Mouse (Mus musculus): ENCODE results near the gene Tacc2. TPM values are rescaled to one million over a fixed set of nuclear protein-coding genes. Genes with fewer than 3 reads are reported as not detected.
A peak's percentile ranks its signal among the peaks of the same experiment; 100 is the strongest.

Tacc2 gene
- total and polyA plus RNA-seq, 2 experiments from 2014 or later: 39.0 to 83.8 TPM

- Histone ChIP-seq H3K27me3 (ENCODE audit: control insufficient read depth, insufficient read depth, low read length) (no peaks in the 10 kb centered on the region), H3K9me3 (replicated peaks; ENCODE audit: control insufficient read depth, low read length) (no peaks in the 10 kb centered on the region), H3K4me1 (ENCODE audit: control insufficient read depth, insufficient read depth) (peaks cover 15% of the 10 kb centered on the region), H3K9ac (replicated peaks; ENCODE audit: low read depth, low read length) (no peak overlapping the region), H3K27ac (ENCODE audit: low read depth) (no peak overlapping the region), H3K36me3 (replicated peaks; ENCODE audit: control insufficient read depth, insufficient read depth, low read length) (peaks cover 58% of the 10 kb centered on the region), H3K4me3 (ENCODE audit: low read depth, low read length) (no peak overlapping the region), H3K4me2 (ENCODE audit: low read depth, low read length) (no peak overlapping the region)
- TF ChIP-seq CTCF (IDR thresholded peaks at IDR 0.05; ENCODE audit: low read depth): no peak
- no peak for TF ChIP-seq EP300 (IDR thresholded peaks at IDR 0.05; ENCODE audit: low read depth)
- WGBS: 67% methylated on average over 9 of the region's 9 CpGs
- ATAC-seq (ENCODE audit: insufficient read depth, low read depth) (no peak), DNase-seq (ENCODE audit: low spot score) (no peak)
These were observed 174.4 kb downstream of the Tacc2 start for GRCm38 (mm10) chr7:130751678-130752077.

- DNase-seq (ENCODE audit: low spot score): peak; percentile 54
- no peak overlapping the region for H3K4me3 ChIP-seq (ENCODE audit: low read depth, low read length)
- peaks cover 60% of the 10 kb centered on the region for H3K36me3 ChIP-seq (replicated peaks; ENCODE audit: control insufficient read depth, insufficient read depth, low read length)
- H3K4me1 ChIP-seq (ENCODE audit: control insufficient read depth, insufficient read depth): peaks cover 19% of the 10 kb centered on the region
- H3K27ac ChIP-seq (ENCODE audit: low read depth): no peak overlapping the region; the same call in 1 of the 2 replicates
- H3K9me3 ChIP-seq (replicated peaks; ENCODE audit: control insufficient read depth, low read length): no peaks in the 10 kb centered on the region
- H3K27me3 ChIP-seq (ENCODE audit: control insufficient read depth, insufficient read depth, low read length): no peaks in the 10 kb centered on the region
- H3K9ac ChIP-seq (replicated peaks; ENCODE audit: low read depth, low read length): no peak overlapping the region
- TF ChIP-seq EP300 (IDR thresholded peaks at IDR 0.05; ENCODE audit: low read depth) (no peak), CTCF (IDR thresholded peaks at IDR 0.05; ENCODE audit: low read depth) (peak; percentile 65)
- ATAC-seq (ENCODE audit: insufficient read depth, low read depth): peak; percentile 58; the same call in 1 of the 2 replicates
- 72% methylated on average over 2 of the region's 2 CpGs for WGBS
- H3K4me2 ChIP-seq (ENCODE audit: low read depth, low read length): no peak overlapping the region
These were observed 177.6 kb downstream of the Tacc2 start for GRCm38 (mm10) chr7:130754790-130755189.

GRCm38 (mm10) chr7:130756343-130756835 lies 179.2 kb downstream of the Tacc2 start:
- 39% methylated on average over 7 of the region's 7 CpGs for whole genome bisulfite sequencing
- Histone ChIP-seq H3K4me3 (ENCODE audit: low read depth, low read length) (no peak overlapping the region), H3K36me3 (replicated peaks; ENCODE audit: control insufficient read depth, insufficient read depth, low read length) (peaks cover 62% of the 10 kb centered on the region), H3K27ac (ENCODE audit: low read depth) (peak overlapping the region; percentile 71), H3K9ac (replicated peaks; ENCODE audit: low read depth, low read length) (no peak overlapping the region), H3K27me3 (ENCODE audit: control insufficient read depth, insufficient read depth, low read length) (no peaks in the 10 kb centered on the region), H3K4me1 (ENCODE audit: control insufficient read depth, insufficient read depth) (peaks cover 15% of the 10 kb centered on the region), H3K4me2 (ENCODE audit: low read depth, low read length) (no peak overlapping the region), H3K9me3 (replicated peaks; ENCODE audit: control insufficient read depth, low read length) (no peaks in the 10 kb centered on the region)
- 0 out of 2 replicates have a peak, but pooled peaks have one; percentile 24 for ATAC-seq (ENCODE audit: insufficient read depth, low read depth)
- no peak for TF ChIP-seq CTCF (IDR thresholded peaks at IDR 0.05; ENCODE audit: low read depth)
- TF ChIP-seq EP300 (IDR thresholded peaks at IDR 0.05; ENCODE audit: low read depth): no peak
- no peak for DNase-seq (ENCODE audit: low spot score)

- no peaks in the 10 kb centered on the region for H3K27me3 ChIP-seq (ENCODE audit: control insufficient read depth, insufficient read depth, low read length)
- TF ChIP-seq EP300 (IDR thresholded peaks at IDR 0.05; ENCODE audit: low read depth) (no peak), CTCF (IDR thresholded peaks at IDR 0.05; ENCODE audit: low read depth) (no peak)
- DNase-seq (ENCODE audit: low spot score): no peak
- H3K4me2 ChIP-seq (ENCODE audit: low read depth, low read length): no peak overlapping the region
- 0 out of 2 replicates have a peak overlapping the region, but pooled peaks have one; percentile 71 for H3K27ac ChIP-seq (ENCODE audit: low read depth)
- no peak overlapping the region for H3K9ac ChIP-seq (replicated peaks; ENCODE audit: low read depth, low read length)
- H3K4me1 ChIP-seq (ENCODE audit: control insufficient read depth, insufficient read depth): peaks cover 15% of the 10 kb centered on the region
- H3K36me3 ChIP-seq (replicated peaks; ENCODE audit: control insufficient read depth, insufficient read depth, low read length): peaks cover 56% of the 10 kb centered on the region
- no peaks in the 10 kb centered on the region for H3K9me3 ChIP-seq (replicated peaks; ENCODE audit: control insufficient read depth, low read length)
- H3K4me3 ChIP-seq (ENCODE audit: low read depth, low read length): no peak overlapping the region
- 69% methylated on average over 11 of the region's 11 CpGs for WGBS
- no peak for ATAC-seq (ENCODE audit: insufficient read depth, low read depth)
These were observed 180.2 kb downstream of the Tacc2 start for GRCm38 (mm10) chr7:130757326-130757865.

GRCm38 (mm10) chr7:130762071-130762897 lies 185.0 kb downstream of the Tacc2 start:
- Histone ChIP-seq H3K4me2 (ENCODE audit: low read depth, low read length) (no peak overlapping the region), H3K4me3 (ENCODE audit: low read depth, low read length) (no peak overlapping the region), H3K9me3 (replicated peaks; ENCODE audit: control insufficient read depth, low read length) (no peaks in the 10 kb centered on the region), H3K9ac (replicated peaks; ENCODE audit: low read depth, low read length) (no peak overlapping the region), H3K27ac (ENCODE audit: low read depth) (peak overlapping the region; percentile 52; the same call in 1 of the 2 replicates), H3K4me1 (ENCODE audit: control insufficient read depth, insufficient read depth) (no peaks in the 10 kb centered on the region), H3K27me3 (ENCODE audit: control insufficient read depth, insufficient read depth, low read length) (no peaks in the 10 kb centered on the region), H3K36me3 (replicated peaks; ENCODE audit: control insufficient read depth, insufficient read depth, low read length) (peaks cover 57% of the 10 kb centered on the region)
- ATAC-seq (ENCODE audit: insufficient read depth, low read depth) (peak; percentile 70), DNase-seq (ENCODE audit: low spot score) (peak; percentile 72)
- WGBS: 28% methylated on average over 17 of the region's 17 CpGs
- TF ChIP-seq EP300 (IDR thresholded peaks at IDR 0.05; ENCODE audit: low read depth) (no peak), CTCF (IDR thresholded peaks at IDR 0.05; ENCODE audit: low read depth) (peak; percentile 87)
